Mouse (Mus musculus) gastrocnemius, postnatal 14 days (tissue): Measurements from ENCODE around the gene Ddah2. TPM values are rescaled to one million over a fixed set of nuclear protein-coding genes. Genes with fewer than 3 reads are reported as not detected.

ENCODE experiments used
- DNase-seq: peaks from one replicate; pipeline ENCODE4 v3.0.0; 2021; ENCODE audit warnings: mixed read lengths
- intact Hi-C: fragments of 180-260 bp; cut with DNase I; formaldehyde crosslinking; loops from one replicate; pipeline ENCODE4 v1.15.1; 2025; ENCODE audit warnings: low total_unique reads
- total RNA-seq, 2 experiments: library from RNA; stranded (reverse); gene quantifications; 2 replicates each; pipeline ENCODE4 v1.2.3; 2021

Ddah2 gene
- total RNA-seq, 2 experiments from 2014 or later = 23.4 to 32.2 TPM

DNA sequence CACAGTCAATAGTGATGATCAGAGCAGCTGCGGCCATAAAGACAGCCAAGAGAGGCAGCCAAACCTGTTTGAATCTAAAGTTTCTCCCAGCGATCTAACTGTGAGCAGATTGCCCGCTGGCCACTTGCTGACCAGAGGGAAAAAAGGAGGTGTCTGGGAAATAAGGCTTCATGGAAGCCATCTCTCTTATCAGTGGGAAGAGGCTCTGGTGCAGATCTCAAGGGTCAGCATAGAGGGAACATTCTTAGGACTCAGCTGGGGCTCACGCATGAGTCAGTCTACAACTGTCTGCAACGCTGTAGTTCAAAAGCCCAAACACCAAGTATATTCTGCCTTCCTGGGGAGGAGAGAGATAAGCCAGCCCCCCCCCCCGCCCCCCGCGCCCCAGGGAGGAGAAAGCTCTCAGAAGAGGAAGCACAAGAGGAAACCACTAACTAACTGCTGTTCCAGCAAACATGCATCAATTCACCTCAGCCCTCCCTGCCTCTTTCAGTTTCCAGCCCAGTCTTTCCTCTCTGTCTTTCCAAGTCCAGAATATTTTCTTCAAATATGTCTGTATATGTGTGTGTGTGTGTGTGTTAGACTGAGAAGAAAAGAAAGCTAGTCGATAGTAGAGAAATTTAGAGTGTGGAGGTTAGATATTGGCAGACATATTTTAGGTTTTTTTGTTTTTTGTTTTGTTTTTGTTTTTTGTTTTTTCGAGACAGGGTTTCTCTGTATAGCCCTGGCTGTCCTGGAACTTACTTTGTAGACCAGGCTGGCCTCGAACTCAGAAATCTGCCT, 10.5 kb upstream of the Ddah2 start:
- no peak for DNase-seq
- intact Hi-C loops = no loop called here

GRCm38 (mm10) chr17:35048932-35049440, 9.8 kb upstream of the Ddah2 start:
- intact Hi-C loops = no loop called here
- DNase-seq = no peak

GRCm38 (mm10) chr17:35049561-35050016, 9.2 kb upstream of the Ddah2 start, which contains the start of gene Clic1:
Gene Clic1, plus strand, starts transcription at chr17:35049966.
- intact Hi-C loops = no loop called here
- peak; percentile 70 for DNase-seq

GRCm38 (mm10) chr17:35050126-35050750, 8.6 kb upstream of the Ddah2 start:
- intact Hi-C loops = no loop called here
- DNase-seq = peak; percentile 83

GRCm38 (mm10) chr17:35051156-35052086, 7.4 kb upstream of the Ddah2 start:
- peak; percentile 63 for DNase-seq
- intact Hi-C loops = no loop called here

- intact Hi-C loops = no loop called here
- DNase-seq = no peak
Measured at GRCm38 (mm10) chr17:35052271-35052798, 6.5 kb upstream of the Ddah2 start.

DNA sequence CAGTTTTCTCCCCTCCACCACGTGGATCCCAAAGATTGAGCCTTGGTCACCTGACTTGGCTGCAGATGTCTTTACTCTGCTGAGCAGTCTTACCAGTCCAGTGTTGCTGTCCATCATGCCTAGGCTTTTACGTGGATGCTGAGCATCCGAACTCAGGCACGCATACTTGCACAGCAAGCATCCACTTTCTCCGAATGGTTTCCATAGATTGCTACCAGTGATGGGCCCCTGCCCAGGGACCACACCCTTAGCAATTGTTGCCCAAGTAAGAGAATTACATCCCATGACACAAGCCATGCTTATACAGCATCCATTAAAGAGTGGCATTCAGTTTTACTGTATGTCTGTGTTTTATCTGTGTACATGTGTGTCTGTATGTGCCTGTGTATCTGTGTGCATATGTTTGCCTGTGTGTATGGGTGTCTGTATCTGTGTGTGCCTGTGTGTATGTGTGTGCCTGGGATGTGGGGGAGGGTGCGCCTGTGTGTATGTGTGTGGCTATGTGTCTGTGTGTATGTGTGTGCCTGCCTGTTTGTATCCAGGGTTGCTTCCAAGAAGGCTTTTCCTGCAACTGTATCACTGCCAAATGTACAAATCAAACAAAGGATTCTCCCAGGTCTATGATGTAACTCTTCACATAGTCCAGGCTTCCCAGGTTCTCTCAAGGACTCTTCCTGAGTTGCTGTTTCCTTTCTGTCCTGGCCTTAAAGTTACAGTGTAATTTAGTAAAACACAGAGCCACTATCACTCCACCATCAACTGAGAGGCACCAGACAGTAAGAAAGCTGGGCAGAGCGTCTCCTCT, 2.9 kb upstream of the Ddah2 start:
- no peak for DNase-seq
- intact Hi-C loops = no loop called here

DNA sequence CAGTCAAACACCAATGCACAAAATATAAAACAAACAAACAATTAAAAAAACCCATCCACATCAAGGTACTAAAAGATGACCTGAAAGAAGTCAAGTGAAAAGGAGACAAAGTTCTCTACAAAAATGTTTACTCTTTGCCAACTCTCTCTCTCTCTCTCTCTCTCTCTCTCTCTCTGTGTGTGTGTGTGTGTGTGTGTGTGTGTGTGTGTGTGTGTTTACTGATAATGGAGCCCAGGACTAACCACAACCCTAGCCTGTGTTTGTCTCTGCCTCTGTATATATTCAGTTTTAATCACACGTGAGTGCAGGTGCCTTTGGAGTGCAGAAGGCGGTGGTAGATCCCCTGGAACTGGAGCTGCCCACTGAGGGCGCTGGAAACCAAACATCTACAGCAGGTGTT, 1.7 kb upstream of the Ddah2 start:
- intact Hi-C loops = no loop called here
- no peak for DNase-seq

- DNase-seq = no peak
- intact Hi-C loops = loop anchor here (2.0 kb wide), 1 partner anchor 38 kb away; no protein-coding TSS in a partner anchor
Measured at GRCm38 (mm10) chr17:35058316-35058715, 519 bp upstream of the Ddah2 start.

DNA sequence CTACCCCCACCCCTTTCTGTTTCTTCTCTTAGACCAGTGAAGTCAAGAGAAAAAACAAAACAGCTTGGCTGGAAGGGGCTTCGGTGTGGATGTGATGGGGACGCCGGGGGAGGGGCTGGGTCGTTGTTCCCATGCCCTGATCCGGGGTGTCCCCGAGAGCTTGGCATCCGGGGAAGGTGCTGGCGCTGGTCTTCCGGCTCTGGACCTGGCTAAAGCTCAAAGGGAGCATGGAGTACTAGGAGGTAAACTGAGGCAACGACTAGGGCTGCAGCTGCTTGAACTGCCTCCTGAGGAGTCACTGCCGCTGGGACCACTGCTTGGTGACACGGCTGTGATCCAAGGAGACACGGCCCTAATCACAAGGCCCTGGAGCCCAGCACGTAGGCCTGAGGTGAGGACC, 1.2 kb downstream of the Ddah2 start:
- no peak for DNase-seq
- intact Hi-C loops = no loop called here

DNA sequence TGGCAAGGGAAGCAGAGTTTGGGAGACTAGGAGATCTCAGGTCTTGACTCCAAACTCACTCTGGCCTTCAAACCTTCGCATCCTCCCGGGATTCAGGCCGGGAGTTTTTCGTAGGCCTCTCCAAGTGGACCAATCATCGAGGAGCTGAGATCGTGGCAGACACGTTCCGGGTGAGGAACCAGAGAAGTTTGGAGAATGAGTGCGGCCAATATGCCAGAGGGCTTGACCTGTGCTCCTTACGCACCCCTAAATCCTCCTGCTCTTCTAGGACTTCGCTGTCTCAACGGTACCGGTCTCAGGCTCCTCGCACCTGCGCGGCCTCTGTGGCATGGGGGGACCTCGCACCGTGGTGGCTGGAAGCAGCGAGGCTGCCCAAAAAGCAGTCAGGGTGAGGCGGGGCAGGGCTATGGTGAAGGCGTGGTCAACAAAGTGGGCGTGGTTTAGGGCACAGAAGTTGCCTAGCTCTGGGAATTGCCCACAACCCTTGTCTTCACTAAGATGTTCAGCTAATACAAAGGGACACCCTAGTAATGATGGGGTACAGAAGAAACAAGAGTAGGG, 2.0 kb downstream of the Ddah2 start:
- intact Hi-C loops = no loop called here
- no peak for DNase-seq

DNA sequence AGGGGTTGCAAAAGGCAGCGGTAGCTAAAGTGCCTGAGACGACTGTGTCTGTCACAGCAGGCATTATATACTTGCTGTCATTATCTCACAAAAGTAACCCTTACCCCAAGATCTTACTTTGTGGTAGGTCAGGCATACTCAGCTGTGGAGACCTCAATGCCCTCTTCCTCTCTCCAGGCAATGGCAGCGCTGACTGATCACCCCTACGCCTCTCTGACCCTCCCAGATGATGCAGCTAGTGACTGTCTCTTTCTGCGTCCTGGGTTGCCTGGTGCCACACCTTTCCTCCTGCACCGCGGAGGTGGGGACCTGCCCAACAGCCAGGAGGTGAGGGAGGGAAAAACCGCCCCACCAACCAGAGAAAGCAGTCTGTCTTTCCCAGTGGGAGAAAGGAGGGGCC, 2.5 kb downstream of the Ddah2 start:
- no peak for DNase-seq
- intact Hi-C loops = no loop called here

GRCm38 (mm10) chr17:35063466-35063865, 4.6 kb downstream of the Ddah2 start:
- no peak for DNase-seq
- intact Hi-C loops = no loop called here

DNA sequence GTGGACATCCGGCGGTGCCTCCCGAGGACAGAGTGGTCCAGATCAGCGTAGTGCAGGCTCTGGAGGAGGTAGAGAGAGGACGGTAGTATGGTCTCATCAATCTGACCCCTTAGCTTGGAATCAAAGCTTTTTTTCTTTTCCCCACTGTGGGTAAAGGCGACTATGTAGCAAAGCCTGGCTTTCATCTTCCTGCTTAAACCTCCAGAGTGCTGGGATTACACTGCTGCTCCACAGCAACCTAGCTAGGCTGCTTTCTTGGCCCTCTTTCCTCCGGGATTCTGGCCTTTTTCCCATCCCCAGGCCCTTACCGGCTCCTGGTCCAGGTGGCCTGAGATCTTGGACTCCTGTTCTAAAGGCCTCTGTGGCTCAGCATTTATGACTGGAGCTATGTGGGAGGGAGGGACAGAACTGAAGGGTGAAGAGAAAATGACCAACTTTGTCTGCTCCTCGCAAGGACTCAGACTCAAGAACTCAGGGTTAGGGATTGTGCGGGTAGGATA, 5.6 kb downstream of the Ddah2 start:
- DNase-seq = no peak
- intact Hi-C loops = no loop called here

DNA sequence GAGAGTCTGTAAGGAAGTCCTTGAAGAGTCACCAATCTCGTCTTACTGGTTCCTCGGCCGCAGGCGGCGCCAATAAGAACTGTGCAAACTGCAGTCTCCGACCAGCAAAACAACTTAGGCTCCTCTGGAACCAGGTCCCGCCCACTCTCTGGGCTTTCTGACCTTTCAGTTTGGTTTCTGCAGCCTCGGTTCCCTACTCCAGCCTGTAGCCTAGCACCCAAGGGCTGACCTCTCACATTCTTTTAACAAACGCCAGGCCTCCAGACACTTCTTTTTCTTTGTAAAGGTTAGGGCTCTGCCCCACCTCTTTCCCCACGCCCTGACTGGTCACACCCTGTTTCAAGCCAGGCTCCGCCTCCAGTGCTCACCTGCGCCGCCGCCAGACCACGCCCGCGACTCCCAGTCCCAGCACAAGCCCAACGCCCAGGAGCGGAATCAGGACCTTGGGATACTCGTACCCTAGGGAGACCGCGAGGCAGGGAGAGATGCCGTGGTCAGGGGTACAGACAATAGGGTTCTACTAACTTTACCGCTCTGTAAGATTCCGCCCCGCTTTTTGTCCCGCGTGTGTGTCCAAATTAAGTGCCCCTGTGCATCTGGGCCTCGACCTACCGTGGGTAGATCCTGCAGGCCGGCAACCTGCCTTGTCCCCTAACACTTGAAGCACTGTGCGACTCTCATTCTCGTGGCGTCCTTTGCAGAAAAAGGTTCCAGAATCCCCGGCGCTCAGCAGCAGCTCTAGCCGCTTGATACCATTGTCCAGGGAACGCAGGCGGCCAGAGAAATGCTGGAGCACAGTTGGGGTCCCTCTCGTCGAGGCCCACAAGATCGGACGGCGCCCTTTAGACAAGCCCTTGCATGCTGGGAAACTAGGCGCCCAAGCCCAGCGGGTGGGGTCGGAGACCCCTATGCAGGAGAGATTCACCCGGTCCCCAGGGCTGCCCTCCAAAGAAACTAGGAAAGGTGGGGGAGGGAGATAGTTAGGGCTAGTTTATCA, 6.4 kb downstream of the Ddah2 start, which contains the start of gene Ly6g6c:
Ly6g6c (plus strand) TSS at position 438 of the 997 bp plus-strand sequence.
- intact Hi-C loops = no loop called here
- DNase-seq = peak; percentile 51

GRCm38 (mm10) chr17:35066084-35066483, 7.2 kb downstream of the Ddah2 start, which contains the start of gene Mpig6b:
Gene Mpig6b, minus strand, starts transcription at chr17:35066184.
- intact Hi-C loops = no loop called here
- DNase-seq = no peak
